Mouse (Mus musculus): Measurements from ENCODE around the gene Bloc1s3. TPM values are rescaled to one million over a fixed set of nuclear protein-coding genes. Genes with fewer than 3 reads are reported as not detected.
A peak's percentile ranks its signal among the peaks of the same experiment; 100 is the strongest.

Gene Bloc1s3
- polyA plus RNA-seq, 1 experiment from 2014 or later: 4.6 TPM

- Histone ChIP-seq H3K36me3 (peaks cover 6% of the 10 kb centered on the region; the same call in 1 of the 2 replicates), H3K9ac (peak overlapping the region; percentile 92), H3K27me3 (replicated peaks) (0 out of 2 replicates have a peak, but pooled peaks cover 6% of the 10 kb centered on the region), H3K4me2 (replicated peaks) (peak overlapping the region; percentile 96), H3K4me1 (peaks cover 26% of the 10 kb centered on the region), H3K9me3 (no peaks in the 10 kb centered on the region), H3K4me3 (peak overlapping the region; percentile 96), H3K27ac (peak overlapping the region; percentile 74)
- peak; percentile 82 for ATAC-seq (ENCODE audit: low FRiP score, low read depth)
- WGBS: under 1% methylated on average over 31 of the region's 31 CpGs
Observed at GRCm38 (mm10) chr7:19458072-19458486, 50.1 kb downstream of the Bloc1s3 start.

- H3K27ac ChIP-seq: peak overlapping the region; percentile 74; the same call in 1 of the 2 replicates
- H3K4me2 ChIP-seq (replicated peaks): peak overlapping the region; percentile 96
- WGBS: 10% methylated on average over 14 of the region's 14 CpGs
- H3K27me3 ChIP-seq (replicated peaks): 0 out of 2 replicates have a peak, but pooled peaks cover under 1% of the 10 kb centered on the region
- peak; percentile 31 for ATAC-seq (ENCODE audit: low FRiP score, low read depth)
- H3K4me1 ChIP-seq: peaks cover 26% of the 10 kb centered on the region
- H3K36me3 ChIP-seq: peaks cover 6% of the 10 kb centered on the region; the same call in 1 of the 2 replicates
- H3K4me3 ChIP-seq: peak overlapping the region; percentile 96
- peak overlapping the region; percentile 92 for H3K9ac ChIP-seq
- H3K9me3 ChIP-seq: no peaks in the 10 kb centered on the region
Observed at GRCm38 (mm10) chr7:19457414-19458071, 50.6 kb downstream of the Bloc1s3 start.

- Histone ChIP-seq H3K4me2 (replicated peaks) (peak overlapping the region; percentile 96), H3K4me3 (peak overlapping the region; percentile 96; the same call in 1 of the 2 replicates), H3K27ac (no peak overlapping the region), H3K36me3 (peaks cover 15% of the 10 kb centered on the region), H3K4me1 (peaks cover 26% of the 10 kb centered on the region), H3K27me3 (replicated peaks) (no peaks in the 10 kb centered on the region), H3K9ac (0 out of 2 replicates have a peak overlapping the region, but pooled peaks have one; percentile 92), H3K9me3 (no peaks in the 10 kb centered on the region; the same call in 1 of the 2 replicates)
- 95% methylated on average over 7 of the region's 7 CpGs for WGBS
- no peak for ATAC-seq (ENCODE audit: low FRiP score, low read depth)
Observed at GRCm38 (mm10) chr7:19456628-19457027, 51.5 kb downstream of the Bloc1s3 start.

- H3K36me3 ChIP-seq: peaks cover 22% of the 10 kb centered on the region
- no peak overlapping the region for H3K27ac ChIP-seq
- H3K27me3 ChIP-seq (replicated peaks): no peaks in the 10 kb centered on the region
- WGBS: 80% methylated on average over 11 of the region's 11 CpGs
- H3K9me3 ChIP-seq: no peaks in the 10 kb centered on the region; the same call in 1 of the 2 replicates
- no peak overlapping the region for H3K4me3 ChIP-seq
- H3K9ac ChIP-seq: no peak overlapping the region
- ATAC-seq (ENCODE audit: low FRiP score, low read depth): no peak
- H3K4me2 ChIP-seq (replicated peaks): peak overlapping the region; percentile 96; the same call in 1 of the 2 replicates
- H3K4me1 ChIP-seq: peaks cover 26% of the 10 kb centered on the region
Observed at GRCm38 (mm10) chr7:19455819-19456495, 52.2 kb downstream of the Bloc1s3 start.

- no peak for ATAC-seq (ENCODE audit: low FRiP score, low read depth)
- peaks cover 30% of the 10 kb centered on the region for H3K36me3 ChIP-seq
- H3K27me3 ChIP-seq (replicated peaks): no peaks in the 10 kb centered on the region
- no peak overlapping the region for H3K9ac ChIP-seq
- WGBS: 95% methylated on average over 4 of the region's 4 CpGs
- H3K4me3 ChIP-seq: no peak overlapping the region
- no peak overlapping the region for H3K27ac ChIP-seq
- H3K9me3 ChIP-seq: no peaks in the 10 kb centered on the region; the same call in 1 of the 2 replicates
- H3K4me1 ChIP-seq: peaks cover 26% of the 10 kb centered on the region
- H3K4me2 ChIP-seq (replicated peaks): no peak overlapping the region
Observed at GRCm38 (mm10) chr7:19455186-19455585, 53.0 kb downstream of the Bloc1s3 start.

Other genes with a start within 250 kb of the Bloc1s3 start
- gene Vasp, start 236.6 kb downstream of the Bloc1s3 start, polyA plus RNA-seq (2016; fragmentation: Nextera tagmentation; extraction: Ambion mirVana): 53.4 and 56.3 TPM in 2 replicates
- 0.20 TPM in 1 of 2 replicates, not detected in the other for gene Ppm1n, start 228.3 kb downstream of the Bloc1s3 start, polyA plus RNA-seq (2016; fragmentation: Nextera tagmentation; extraction: Ambion mirVana)
- 91.1 and 99.1 TPM in 2 replicates for gene Rtn2, start 225.7 kb downstream of the Bloc1s3 start, polyA plus RNA-seq (2016; fragmentation: Nextera tagmentation; extraction: Ambion mirVana)
- 0.08 TPM in 1 of 2 replicates, not detected in the other for gene Fosb, start 198.3 kb downstream of the Bloc1s3 start, polyA plus RNA-seq (2016; fragmentation: Nextera tagmentation; extraction: Ambion mirVana)
- gene Ercc1, start 163.6 kb downstream of the Bloc1s3 start, polyA plus RNA-seq (2016; fragmentation: Nextera tagmentation; extraction: Ambion mirVana): 103 and 104 TPM in 2 replicates
- 18.2 and 19.8 TPM in 2 replicates for gene Cd3eap, start 148.9 kb downstream of the Bloc1s3 start, polyA plus RNA-seq (2016; fragmentation: Nextera tagmentation; extraction: Ambion mirVana)
- gene Ppp1r13l, start 148.6 kb downstream of the Bloc1s3 start, polyA plus RNA-seq (2016; fragmentation: Nextera tagmentation; extraction: Ambion mirVana): 3.1 and 3.2 TPM in 2 replicates
- 24.0 and 27.5 TPM in 2 replicates for gene Ercc2, start 126.4 kb downstream of the Bloc1s3 start, polyA plus RNA-seq (2016; fragmentation: Nextera tagmentation; extraction: Ambion mirVana)
- gene Klc3, start 104.3 kb downstream of the Bloc1s3 start, polyA plus RNA-seq (2016; fragmentation: Nextera tagmentation; extraction: Ambion mirVana): 3.9 and 6.4 TPM in 2 replicates
- gene Ckm, start 103.6 kb downstream of the Bloc1s3 start, polyA plus RNA-seq (2016; fragmentation: Nextera tagmentation; extraction: Ambion mirVana): 0.20 and 0.35 TPM in 2 replicates
- gene Mark4, start 49.5 kb downstream of the Bloc1s3 start, polyA plus RNA-seq (2016; fragmentation: Nextera tagmentation; extraction: Ambion mirVana): 19.9 and 21.7 TPM in 2 replicates
- 1.2 and 1.6 TPM in 2 replicates for gene Exoc3l2, start 45.0 kb downstream of the Bloc1s3 start, polyA plus RNA-seq (2016; fragmentation: Nextera tagmentation; extraction: Ambion mirVana)
- gene Trappc6a, start within 50 bp of the Bloc1s3 start, polyA plus RNA-seq (2016; fragmentation: Nextera tagmentation; extraction: Ambion mirVana): 50.6 and 51.0 TPM in 2 replicates
- 0.11 and 0.19 TPM in 2 replicates for gene Nkpd1, start 9.5 kb upstream of the Bloc1s3 start, polyA plus RNA-seq (2016; fragmentation: Nextera tagmentation; extraction: Ambion mirVana)
- 44.3 and 48.8 TPM in 2 replicates for gene Ppp1r37, start 54.7 kb upstream of the Bloc1s3 start, polyA plus RNA-seq (2016; fragmentation: Nextera tagmentation; extraction: Ambion mirVana)
- 0.30 TPM in 1 of 2 replicates, not detected in the other for gene Zfp296, start 68.9 kb upstream of the Bloc1s3 start, polyA plus RNA-seq (2016; fragmentation: Nextera tagmentation; extraction: Ambion mirVana)
- gene Gemin7, start 69.2 kb upstream of the Bloc1s3 start, polyA plus RNA-seq (2016; fragmentation: Nextera tagmentation; extraction: Ambion mirVana): 140 and 145 TPM in 2 replicates
- gene Clasrp, start 96.1 kb upstream of the Bloc1s3 start, polyA plus RNA-seq (2016; fragmentation: Nextera tagmentation; extraction: Ambion mirVana): 70.1 and 79.0 TPM in 2 replicates
- gene Relb, start 121.1 kb upstream of the Bloc1s3 start, polyA plus RNA-seq (2016; fragmentation: Nextera tagmentation; extraction: Ambion mirVana): 4.9 and 5.8 TPM in 2 replicates
- gene Clptm1, start 156.7 kb upstream of the Bloc1s3 start, polyA plus RNA-seq (2016; fragmentation: Nextera tagmentation; extraction: Ambion mirVana): 104 and 112 TPM in 2 replicates
- 1.0 and 1.7 TPM in 2 replicates for gene Apoc2, start 169.6 kb upstream of the Bloc1s3 start, polyA plus RNA-seq (2016; fragmentation: Nextera tagmentation; extraction: Ambion mirVana)
- gene Gm44805, start 173.1 kb upstream of the Bloc1s3 start, polyA plus RNA-seq (2016; fragmentation: Nextera tagmentation; extraction: Ambion mirVana): not detected in 2 replicates
- gene Apoc4, start 173.1 kb upstream of the Bloc1s3 start, polyA plus RNA-seq (2016; fragmentation: Nextera tagmentation; extraction: Ambion mirVana): not detected in 2 replicates
- gene Apoc1, start 184.3 kb upstream of the Bloc1s3 start, polyA plus RNA-seq (2016; fragmentation: Nextera tagmentation; extraction: Ambion mirVana): 4.9 and 7.2 TPM in 2 replicates
- gene Apoe, start 190.8 kb upstream of the Bloc1s3 start, polyA plus RNA-seq (2016; fragmentation: Nextera tagmentation; extraction: Ambion mirVana): 204 and 207 TPM in 2 replicates
- gene Tomm40, start 207.1 kb upstream of the Bloc1s3 start, polyA plus RNA-seq (2016; fragmentation: Nextera tagmentation; extraction: Ambion mirVana): 159 and 165 TPM in 2 replicates
- gene Nectin2, start 242.1 kb upstream of the Bloc1s3 start, polyA plus RNA-seq (2016; fragmentation: Nextera tagmentation; extraction: Ambion mirVana): 63.5 and 64.4 TPM in 2 replicates